Mouse (Mus musculus): Measurements from ENCODE around the gene Ube2h. TPM values are rescaled to one million over a fixed set of nuclear protein-coding genes. Genes with fewer than 3 reads are reported as not detected.

The Ube2h gene
- polyA plus RNA-seq, 1 experiment from 2014 or later, result 37.7 TPM

DNA sequence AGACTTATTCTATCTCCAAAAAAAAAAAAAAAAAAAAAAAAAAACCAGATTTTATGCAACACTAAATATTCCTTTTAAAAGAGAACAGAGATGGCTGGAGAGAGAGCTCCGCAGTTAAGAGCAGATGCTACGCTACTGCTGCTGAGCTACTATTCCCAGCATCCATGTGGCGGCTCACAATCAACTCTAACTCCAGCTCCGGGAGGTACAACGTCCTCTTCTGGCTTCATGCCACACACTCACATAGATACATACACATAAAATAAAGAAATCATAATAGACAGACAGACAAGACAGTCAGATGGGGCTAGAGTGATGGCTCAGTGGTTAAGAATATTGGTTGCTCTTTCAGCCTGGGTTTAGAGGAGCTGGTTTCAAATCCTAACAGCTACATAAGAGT lies 58.9 kb downstream of the Ube2h start:
- 93% methylated on average over 5 of the region's 5 CpGs for WGBS (ENCODE audit: insufficient replicate concordance)

DNA sequence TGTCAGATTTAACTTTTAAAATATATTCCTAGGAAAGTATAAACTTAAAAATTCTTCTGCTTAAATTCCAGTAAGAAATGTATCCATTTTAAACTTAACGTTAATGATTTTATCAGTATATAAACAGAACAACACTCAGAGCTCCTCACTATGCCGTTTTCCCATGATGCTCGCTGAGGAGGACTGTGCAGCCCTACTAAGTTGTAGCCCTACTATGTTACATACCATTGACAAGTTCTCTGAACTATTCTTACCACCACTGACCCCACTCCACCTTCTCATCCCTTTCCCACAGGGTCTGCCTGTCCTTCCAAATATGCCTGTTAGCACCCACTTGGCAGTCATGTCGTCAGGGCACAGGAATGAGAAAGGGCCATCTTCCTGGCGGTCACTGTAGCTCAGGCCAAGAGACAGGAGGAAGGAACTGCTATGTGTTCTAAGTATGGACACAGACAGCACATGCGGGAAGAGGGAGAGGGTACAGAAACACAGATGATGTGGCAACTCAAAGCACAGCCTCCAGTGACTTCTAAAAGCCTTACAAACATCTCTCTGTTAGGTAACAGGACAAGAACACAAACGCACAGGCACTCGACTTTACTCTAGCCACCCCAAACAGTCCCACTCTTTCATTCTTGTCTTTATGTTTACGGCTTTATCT lies 60.9 kb downstream of the Ube2h start:
- Histone ChIP-seq H3K9me3 (replicated peaks; ENCODE audit: control insufficient read depth, low read length) (no peaks in the 10 kb centered on the region), H3K27me3 (ENCODE audit: control insufficient read depth, insufficient read depth, low read depth, low read length) (no peaks in the 10 kb centered on the region), H3K27ac (ENCODE audit: low read length) (no peak overlapping the region), H3K36me3 (ENCODE audit: control insufficient read depth, insufficient read depth) (no peaks in the 10 kb centered on the region; the same call in 1 of the 2 replicates), H3K9ac (ENCODE audit: low read depth, low read length) (no peak overlapping the region), H3K4me2 (ENCODE audit: low read depth, low read length) (no peak overlapping the region), H3K4me3 (ENCODE audit: low read depth, low read length) (no peak overlapping the region), H3K4me1 (ENCODE audit: control insufficient read depth, low read depth, low read length) (no peaks in the 10 kb centered on the region)
- no peak for ATAC-seq (ENCODE audit: low read depth)
- 74% methylated on average over 9 of the region's 9 CpGs for WGBS (ENCODE audit: insufficient replicate concordance)

More for the DNA sequence above, 58.9 kb downstream of the Ube2h start:
- Histone ChIP-seq H3K36me3 (ENCODE audit: control insufficient read depth, insufficient read depth) (no peaks in the 10 kb centered on the region; the same call in 1 of the 2 replicates), H3K4me1 (ENCODE audit: control insufficient read depth, low read depth, low read length) (no peaks in the 10 kb centered on the region), H3K27ac (ENCODE audit: low read length) (no peak overlapping the region), H3K27me3 (ENCODE audit: control insufficient read depth, insufficient read depth, low read depth, low read length) (no peaks in the 10 kb centered on the region), H3K9me3 (replicated peaks; ENCODE audit: control insufficient read depth, low read length) (no peaks in the 10 kb centered on the region), H3K4me2 (ENCODE audit: low read depth, low read length) (no peak overlapping the region), H3K4me3 (ENCODE audit: low read depth, low read length) (no peak overlapping the region), H3K9ac (ENCODE audit: low read depth, low read length) (no peak overlapping the region)
- ATAC-seq (ENCODE audit: low read depth), result no peak

DNA sequence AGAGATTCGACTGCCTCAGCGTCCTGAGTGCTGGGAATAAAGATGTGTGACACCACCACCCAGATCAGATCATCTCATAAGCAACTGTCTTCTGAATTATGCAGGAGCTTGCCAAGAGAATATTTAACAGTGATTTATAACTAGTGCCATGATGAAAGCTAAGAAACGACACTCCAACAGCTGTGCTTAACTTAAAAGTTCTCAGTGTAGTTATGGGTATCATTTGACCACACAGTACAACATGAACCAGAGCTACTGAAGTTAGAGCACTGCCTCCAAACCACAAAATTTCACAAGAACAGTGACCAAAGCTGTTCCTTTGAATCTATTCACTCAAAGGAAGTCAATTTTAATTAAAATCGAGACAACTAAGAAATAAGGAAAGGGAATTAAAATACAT lies 61.4 kb downstream of the Ube2h start:
- no peak overlapping the region for H3K4me2 ChIP-seq (ENCODE audit: low read depth, low read length)
- no peak overlapping the region for H3K9ac ChIP-seq (ENCODE audit: low read depth, low read length)
- WGBS (ENCODE audit: insufficient replicate concordance), result 56% methylated on average over 4 of the region's 4 CpGs
- no peak overlapping the region for H3K27ac ChIP-seq (ENCODE audit: low read length)
- H3K4me3 ChIP-seq (ENCODE audit: low read depth, low read length), result no peak overlapping the region
- H3K9me3 ChIP-seq (replicated peaks; ENCODE audit: control insufficient read depth, low read length), result no peaks in the 10 kb centered on the region
- no peaks in the 10 kb centered on the region; the same call in 1 of the 2 replicates for H3K36me3 ChIP-seq (ENCODE audit: control insufficient read depth, insufficient read depth)
- no peaks in the 10 kb centered on the region for H3K4me1 ChIP-seq (ENCODE audit: control insufficient read depth, low read depth, low read length)
- H3K27me3 ChIP-seq (ENCODE audit: control insufficient read depth, insufficient read depth, low read depth, low read length), result no peaks in the 10 kb centered on the region
- ATAC-seq (ENCODE audit: low read depth), result no peak

DNA sequence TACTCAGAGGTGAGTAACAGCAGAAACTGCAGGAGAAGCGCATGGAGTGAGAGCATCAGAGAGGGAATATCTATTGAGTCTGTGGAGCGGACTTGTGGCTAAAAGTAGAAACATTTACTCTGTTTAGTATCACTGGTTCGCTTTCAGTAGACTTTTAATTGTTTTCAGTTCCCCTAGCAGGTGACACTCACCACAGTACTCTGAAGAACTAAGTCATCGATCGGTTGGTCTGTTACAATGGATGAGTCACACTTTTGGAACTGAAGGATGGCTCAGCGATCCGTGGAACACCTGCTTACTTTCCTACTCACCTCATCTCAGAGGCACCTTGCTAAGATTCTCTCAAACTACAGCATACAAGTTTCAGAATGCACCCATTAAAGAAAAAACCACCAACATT lies 64.2 kb downstream of the Ube2h start:
- no peak for ATAC-seq (ENCODE audit: low read depth)
- Histone ChIP-seq H3K4me3 (ENCODE audit: low read depth, low read length) (no peak overlapping the region), H3K9ac (ENCODE audit: low read depth, low read length) (no peak overlapping the region), H3K9me3 (replicated peaks; ENCODE audit: control insufficient read depth, low read length) (no peaks in the 10 kb centered on the region), H3K27ac (ENCODE audit: low read length) (no peak overlapping the region), H3K4me2 (ENCODE audit: low read depth, low read length) (no peak overlapping the region), H3K36me3 (ENCODE audit: control insufficient read depth, insufficient read depth) (no peaks in the 10 kb centered on the region; the same call in 1 of the 2 replicates), H3K27me3 (ENCODE audit: control insufficient read depth, insufficient read depth, low read depth, low read length) (no peaks in the 10 kb centered on the region), H3K4me1 (ENCODE audit: control insufficient read depth, low read depth, low read length) (peaks cover 2% of the 10 kb centered on the region; the same call in 1 of the 2 replicates)
- WGBS (ENCODE audit: insufficient replicate concordance), result 86% methylated on average over 7 of the region's 7 CpGs

- peaks cover 2% of the 10 kb centered on the region; the same call in 1 of the 2 replicates for H3K4me1 ChIP-seq (ENCODE audit: control insufficient read depth, low read depth, low read length)
- H3K36me3 ChIP-seq (ENCODE audit: control insufficient read depth, insufficient read depth), result no peaks in the 10 kb centered on the region; the same call in 1 of the 2 replicates
- 57% methylated on average over 6 of the region's 6 CpGs for WGBS (ENCODE audit: insufficient replicate concordance)
- H3K9ac ChIP-seq (ENCODE audit: low read depth, low read length), result no peak overlapping the region
- H3K27ac ChIP-seq (ENCODE audit: low read length), result no peak overlapping the region
- no peaks in the 10 kb centered on the region for H3K27me3 ChIP-seq (ENCODE audit: control insufficient read depth, insufficient read depth, low read depth, low read length)
- ATAC-seq (ENCODE audit: low read depth), result no peak
- no peaks in the 10 kb centered on the region for H3K9me3 ChIP-seq (replicated peaks; ENCODE audit: control insufficient read depth, low read length)
- no peak overlapping the region for H3K4me3 ChIP-seq (ENCODE audit: low read depth, low read length)
- H3K4me2 ChIP-seq (ENCODE audit: low read depth, low read length), result no peak overlapping the region
These were observed 65.1 kb downstream of the Ube2h start for GRCm38 (mm10) chr6:30239207-30239606.

DNA sequence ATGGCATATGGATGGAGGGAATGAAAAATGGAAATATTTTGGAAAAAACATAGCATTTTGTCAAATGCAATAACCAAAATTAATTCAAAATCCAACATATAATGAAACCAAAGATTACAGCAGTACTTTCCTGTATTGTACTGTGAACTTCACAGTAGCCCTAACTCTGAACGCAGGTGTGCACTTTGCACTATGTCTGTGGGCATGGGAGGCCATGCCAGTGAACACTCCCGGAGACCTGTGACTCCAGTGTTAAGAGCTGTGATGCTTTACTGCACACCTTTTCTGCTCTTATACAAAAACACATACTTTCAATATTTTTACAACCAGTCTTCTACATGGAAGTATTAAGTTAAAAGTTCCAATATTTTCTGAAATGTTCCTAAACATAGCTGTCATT lies 66.3 kb downstream of the Ube2h start:
- no peak overlapping the region for H3K4me2 ChIP-seq (ENCODE audit: low read depth, low read length)
- peaks cover 2% of the 10 kb centered on the region; the same call in 1 of the 2 replicates for H3K4me1 ChIP-seq (ENCODE audit: control insufficient read depth, low read depth, low read length)
- H3K9me3 ChIP-seq (replicated peaks; ENCODE audit: control insufficient read depth, low read length), result no peaks in the 10 kb centered on the region
- H3K27ac ChIP-seq (ENCODE audit: low read length), result no peak overlapping the region
- WGBS (ENCODE audit: insufficient replicate concordance), result 85% methylated on average over 2 of the region's 2 CpGs
- no peaks in the 10 kb centered on the region; the same call in 1 of the 2 replicates for H3K36me3 ChIP-seq (ENCODE audit: control insufficient read depth, insufficient read depth)
- no peak overlapping the region for H3K9ac ChIP-seq (ENCODE audit: low read depth, low read length)
- H3K4me3 ChIP-seq (ENCODE audit: low read depth, low read length), result no peak overlapping the region
- H3K27me3 ChIP-seq (ENCODE audit: control insufficient read depth, insufficient read depth, low read depth, low read length), result no peaks in the 10 kb centered on the region
- ATAC-seq (ENCODE audit: low read depth), result no peak

- WGBS (ENCODE audit: insufficient replicate concordance), result 29% methylated on average over 1 of the region's 1 CpGs
- no peak overlapping the region for H3K4me3 ChIP-seq (ENCODE audit: low read depth, low read length)
- no peak overlapping the region for H3K27ac ChIP-seq (ENCODE audit: low read length)
- H3K4me1 ChIP-seq (ENCODE audit: control insufficient read depth, low read depth, low read length), result peaks cover 5% of the 10 kb centered on the region
- peak; percentile 39; the same call in 1 of the 2 replicates for ATAC-seq (ENCODE audit: low read depth)
- H3K9me3 ChIP-seq (replicated peaks; ENCODE audit: control insufficient read depth, low read length), result no peaks in the 10 kb centered on the region
- H3K4me2 ChIP-seq (ENCODE audit: low read depth, low read length), result no peak overlapping the region
- no peak overlapping the region for H3K9ac ChIP-seq (ENCODE audit: low read depth, low read length)
- no peaks in the 10 kb centered on the region; the same call in 1 of the 2 replicates for H3K36me3 ChIP-seq (ENCODE audit: control insufficient read depth, insufficient read depth)
- no peaks in the 10 kb centered on the region for H3K27me3 ChIP-seq (ENCODE audit: control insufficient read depth, insufficient read depth, low read depth, low read length)
These were observed 67.8 kb downstream of the Ube2h start for GRCm38 (mm10) chr6:30236564-30236963.

- Histone ChIP-seq H3K4me2 (ENCODE audit: low read depth, low read length) (no peak overlapping the region), H3K4me3 (ENCODE audit: low read depth, low read length) (no peak overlapping the region), H3K36me3 (ENCODE audit: control insufficient read depth, insufficient read depth) (no peaks in the 10 kb centered on the region), H3K27ac (ENCODE audit: low read length) (no peak overlapping the region), H3K4me1 (ENCODE audit: control insufficient read depth, low read depth, low read length) (peaks cover 8% of the 10 kb centered on the region), H3K9ac (ENCODE audit: low read depth, low read length) (no peak overlapping the region), H3K27me3 (ENCODE audit: control insufficient read depth, insufficient read depth, low read depth, low read length) (no peaks in the 10 kb centered on the region), H3K9me3 (replicated peaks; ENCODE audit: control insufficient read depth, low read length) (no peaks in the 10 kb centered on the region)
- no peak; the same call in 1 of the 2 replicates for ATAC-seq (ENCODE audit: low read depth)
- WGBS (ENCODE audit: insufficient replicate concordance), result 24% methylated on average over 4 of the region's 4 CpGs
These were observed 72.5 kb downstream of the Ube2h start for GRCm38 (mm10) chr6:30231758-30232293.

DNA sequence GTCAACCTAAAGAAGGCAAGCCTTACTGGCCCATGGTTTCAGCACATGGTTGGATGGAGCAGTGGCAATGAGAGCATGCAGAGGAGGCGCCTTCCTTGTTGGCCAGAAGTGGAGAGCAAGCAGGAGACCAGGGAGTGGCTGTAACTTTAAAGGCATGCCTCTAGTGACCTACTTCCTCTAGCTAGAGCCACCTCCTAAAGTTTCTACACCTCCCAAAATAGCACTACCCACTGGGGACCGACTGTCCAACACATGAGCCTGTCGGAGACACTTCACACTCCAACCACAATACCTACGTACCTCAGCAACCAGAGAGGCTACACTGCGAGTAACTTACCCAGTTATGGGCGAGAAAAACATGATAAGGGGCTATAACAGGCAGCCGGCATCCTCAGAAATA lies 74.1 kb downstream of the Ube2h start:
- no peaks in the 10 kb centered on the region for H3K9me3 ChIP-seq (replicated peaks; ENCODE audit: control insufficient read depth, low read length)
- H3K4me2 ChIP-seq (ENCODE audit: low read depth, low read length), result no peak overlapping the region
- 45% methylated on average over 7 of the region's 7 CpGs for WGBS (ENCODE audit: insufficient replicate concordance)
- H3K4me1 ChIP-seq (ENCODE audit: control insufficient read depth, low read depth, low read length), result peaks cover 6% of the 10 kb centered on the region
- H3K36me3 ChIP-seq (ENCODE audit: control insufficient read depth, insufficient read depth), result no peaks in the 10 kb centered on the region
- no peak overlapping the region for H3K4me3 ChIP-seq (ENCODE audit: low read depth, low read length)
- H3K27me3 ChIP-seq (ENCODE audit: control insufficient read depth, insufficient read depth, low read depth, low read length), result no peaks in the 10 kb centered on the region
- H3K9ac ChIP-seq (ENCODE audit: low read depth, low read length), result no peak overlapping the region
- ATAC-seq (ENCODE audit: low read depth), result no peak
- no peak overlapping the region for H3K27ac ChIP-seq (ENCODE audit: low read length)

Measured in liver, embryonic 16.5 days (tissue).